In the genomic region with DNA sequence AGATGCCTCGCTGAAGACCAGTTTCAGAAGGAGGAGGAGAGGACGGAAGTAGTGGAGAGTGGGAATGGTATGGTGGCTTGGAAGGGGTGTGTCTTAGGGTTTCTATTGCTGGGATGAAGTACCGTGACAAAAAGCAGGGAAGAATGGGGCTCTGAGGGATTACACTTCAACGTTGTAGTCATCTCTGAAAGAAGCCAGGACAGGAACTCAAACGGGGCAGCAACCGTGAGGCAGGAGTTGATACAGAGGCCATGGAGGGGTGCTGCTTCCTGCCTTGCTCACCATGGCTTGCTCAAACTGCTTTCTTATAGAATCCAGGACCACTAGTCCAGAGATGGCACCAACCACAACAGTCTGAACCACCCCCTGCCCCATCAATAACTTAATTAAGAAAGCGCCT, we compare ENCODE assay signal across 12 mouse cellular contexts.
"Had no signal": no experiment of that assay in that cellular context is flagged by ENCODE, and none has a peak within 500 bp of the region (broad histone marks: within the 10 kb centered on the region; RNA-seq: fewer than 3 reads in every experiment).

No protein-coding gene starts in this region.

- H3K9me3 ChIP-seq: liver, embryonic 13.5 days; midbrain, embryonic 13.5 days had no signal

- DNase-seq: kidney, adult 9 months; kidney, postnatal 14 days; liver; liver, embryonic 13.5 days; liver, postnatal 0 days; lung, postnatal 14 days; right cerebral cortex, adult 18-20 months; right cerebral cortex, postnatal 25 days; thymus, postnatal 36 days had no signal

- H3K9ac ChIP-seq: liver, embryonic 13.5 days; liver, postnatal 0 days; midbrain, embryonic 13.5 days had no signal

- H3K27me3 ChIP-seq: liver, embryonic 13.5 days; midbrain, embryonic 13.5 days had no signal

- H3K36me3 ChIP-seq: liver, embryonic 13.5 days; midbrain, embryonic 13.5 days had no signal

- H3K27ac ChIP-seq: left cerebral cortex, adult 2 months; liver, embryonic 13.5 days; midbrain, embryonic 13.5 days had no signal

- ATAC-seq: intestine, postnatal 0 days; liver, postnatal 0 days; midbrain, embryonic 13.5 days had no signal

- H3K4me1 ChIP-seq: liver, embryonic 13.5 days had no signal

- H3K4me2 ChIP-seq: liver, embryonic 13.5 days; midbrain, embryonic 13.5 days had no signal

- H3K4me3 ChIP-seq: left cerebral cortex, adult 2 months; liver, embryonic 13.5 days; midbrain, embryonic 13.5 days had no signal
